Mouse (Mus musculus) activated CD4-positive, CD25-positive, alpha-beta regulatory T cell (primary cell): ENCODE results near the gene Duxbl1. TPM values are rescaled to one million over a fixed set of nuclear protein-coding genes. Genes with fewer than 3 reads are reported as not detected.

Experiments
- polyA plus RNA-seq, 2 experiments: library from polyadenylated mRNA; unstranded; fragments of 100-300 nt; shearing (Covaris generic); gene quantifications; one replicate each; pipeline ENCODE4 v1.2.1; 2017

The Duxbl1 gene
- polyA plus RNA-seq, result under 1 TPM in 1 of 2 experiments, not detected in 1; 0.22 TPM

GRCm38 (mm10) chr14:25978371-25979241, at the start of gene Duxbl1:
Duxbl1 (plus strand) TSS chr14:25978577.

DNA sequence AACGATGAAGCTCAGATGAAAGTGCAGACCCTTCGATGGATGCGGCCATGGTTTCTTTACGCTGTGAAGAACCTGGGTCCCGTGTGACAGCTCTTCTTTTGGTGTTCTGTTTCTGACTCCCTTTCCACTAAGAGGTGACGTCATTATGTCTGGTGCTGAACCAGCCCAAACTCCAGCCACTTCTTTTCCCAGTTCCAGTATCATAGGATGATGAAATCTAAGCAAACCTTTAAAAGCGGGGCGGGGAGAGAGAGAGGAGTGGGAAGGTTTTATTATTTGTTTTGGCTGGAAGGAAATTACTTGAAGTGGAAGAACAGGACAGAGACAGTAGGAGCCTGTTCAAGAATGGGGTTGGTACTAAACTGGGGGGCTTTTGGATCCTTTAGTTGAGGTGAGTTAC, 40.4 kb upstream of the Duxbl1 start, which contains the start of gene Cphx1:
Cphx1 (plus strand) TSS at position 301 of the 400 bp plus-strand sequence.

Other genes with a start within 250 kb of the Duxbl1 start
- gene Zcchc24, start 209.5 kb upstream of the Duxbl1 start, polyA plus RNA-seq, result 1 to 10 TPM in 1 of 2 experiments, under 1 TPM in 1; 0.93 to 2.5 TPM
- gene Anxa11, start 136.4 kb upstream of the Duxbl1 start, polyA plus RNA-seq, result 10 to 100 TPM; 52.7 to 74.8 TPM
- gene Plac9a, start 75.5 kb upstream of the Duxbl1 start, polyA plus RNA-seq, result not detected
- 1 to 10 TPM; 3.4 to 9.3 TPM for gene Tmem254a, start 50.9 kb upstream of the Duxbl1 start, polyA plus RNA-seq
- gene Cphx1, start 40.3 kb upstream of the Duxbl1 start, polyA plus RNA-seq, result under 1 TPM in 1 of 2 experiments, not detected in 1; 0.32 TPM
- not detected for gene Gm9780, start 64.1 kb downstream of the Duxbl1 start, polyA plus RNA-seq
- 100 to 1,000 TPM in 1 of 2 experiments, 10 to 100 TPM in 1; 75.8 to 118 TPM for gene Tmem254c, start 88.8 kb downstream of the Duxbl1 start, polyA plus RNA-seq
- gene Cphx2, start 102.9 kb downstream of the Duxbl1 start, polyA plus RNA-seq, result not detected
- gene Cphx3, start 103.7 kb downstream of the Duxbl1 start, polyA plus RNA-seq, result not detected
- gene Duxbl2, start 139.8 kb downstream of the Duxbl1 start, polyA plus RNA-seq, result not detected
- not detected for gene Plac9b, start 203.9 kb downstream of the Duxbl1 start, polyA plus RNA-seq
- gene Tmem254b, start 228.5 kb downstream of the Duxbl1 start, polyA plus RNA-seq, result 10 to 100 TPM; 15.6 to 43.7 TPM